Mouse (Mus musculus): ENCODE results near the gene Crybg1. TPM values are rescaled to one million over a fixed set of nuclear protein-coding genes. Genes with fewer than 3 reads are reported as not detected.

Crybg1 gene
- polyA plus RNA-seq, 2 experiments: 0.25 to 0.48 TPM

- H3K27ac ChIP-seq: no peak overlapping the region
- no peak for ATAC-seq (ENCODE audit: insufficient read depth)
- no peaks in the 10 kb centered on the region for H3K4me1 ChIP-seq (replicated peaks; ENCODE audit: control insufficient read depth in 2 of 2, insufficient read depth in 2 of 2, low read length in 1 of 2)
- no peak overlapping the region for H3K4me3 ChIP-seq (ENCODE audit: insufficient read depth in 1 of 2, low read depth in 2 of 2, low read length in 2 of 2)
- 56% methylated on average over 2 of the region's 2 CpGs for WGBS (ENCODE audit: insufficient replicate concordance)
- no peaks in the 10 kb centered on the region for H3K9me3 ChIP-seq (ENCODE audit: control insufficient read depth, low read length)
- no peak overlapping the region for H3K4me2 ChIP-seq (ENCODE audit: low read depth)
- H3K27me3 ChIP-seq (ENCODE audit: control insufficient read depth, insufficient read depth, low read length): no peaks in the 10 kb centered on the region
- TF ChIP-seq EP300 (IDR thresholded peaks at IDR 0.05; ENCODE audit: low read depth): no peak
- TF ChIP-seq CTCF (IDR thresholded peaks at IDR 0.05; ENCODE audit: low read depth): no peak
- no peak overlapping the region for H3K9ac ChIP-seq (replicated peaks)
- no peaks in the 10 kb centered on the region for H3K36me3 ChIP-seq (replicated peaks; ENCODE audit: control insufficient read depth, insufficient read depth, low read depth)
- DNase-seq (ENCODE audit: low read depth in 3 of 3, low spot score in 3 of 3): no peak
Measured at GRCm38 (mm10) chr10:44015631-44016030, 133.0 kb downstream of the Crybg1 start.

- ATAC-seq (ENCODE audit: insufficient read depth) (no peak), DNase-seq (ENCODE audit: low read depth in 3 of 3, low spot score in 3 of 3) (no peak)
- Histone ChIP-seq H3K4me3 (ENCODE audit: insufficient read depth in 1 of 2, low read depth in 2 of 2, low read length in 2 of 2) (no peak overlapping the region), H3K9me3 (ENCODE audit: control insufficient read depth, low read length) (no peaks in the 10 kb centered on the region), H3K27me3 (ENCODE audit: control insufficient read depth, insufficient read depth, low read length) (no peaks in the 10 kb centered on the region; the same call in none of the 2 replicates), H3K36me3 (replicated peaks; ENCODE audit: control insufficient read depth, insufficient read depth, low read depth) (no peaks in the 10 kb centered on the region), H3K9ac (replicated peaks) (no peak overlapping the region), H3K27ac (no peak overlapping the region), H3K4me2 (ENCODE audit: low read depth) (no peak overlapping the region), H3K4me1 (replicated peaks; ENCODE audit: control insufficient read depth in 2 of 2, insufficient read depth in 2 of 2, low read length in 1 of 2) (no peaks in the 10 kb centered on the region)
- TF ChIP-seq CTCF (IDR thresholded peaks at IDR 0.05; ENCODE audit: low read depth) (no peak), EP300 (IDR thresholded peaks at IDR 0.05; ENCODE audit: low read depth) (no peak)
- 47% methylated on average over 4 of the region's 4 CpGs for WGBS (ENCODE audit: insufficient replicate concordance)
Measured at GRCm38 (mm10) chr10:44013885-44014284, 134.8 kb downstream of the Crybg1 start.

GRCm38 (mm10) chr10:44011408-44011807, 137.2 kb downstream of the Crybg1 start:
- Histone ChIP-seq H3K4me3 (ENCODE audit: insufficient read depth in 1 of 2, low read depth in 2 of 2, low read length in 2 of 2) (no peak overlapping the region), H3K9me3 (ENCODE audit: control insufficient read depth, low read length) (no peaks in the 10 kb centered on the region), H3K4me1 (replicated peaks; ENCODE audit: control insufficient read depth in 2 of 2, insufficient read depth in 2 of 2, low read length in 1 of 2) (no peaks in the 10 kb centered on the region), H3K36me3 (replicated peaks; ENCODE audit: control insufficient read depth, insufficient read depth, low read depth) (no peaks in the 10 kb centered on the region), H3K4me2 (ENCODE audit: low read depth) (no peak overlapping the region), H3K27me3 (ENCODE audit: control insufficient read depth, insufficient read depth, low read length) (peaks cover 9% of the 10 kb centered on the region), H3K27ac (no peak overlapping the region), H3K9ac (replicated peaks) (no peak overlapping the region)
- WGBS (ENCODE audit: insufficient replicate concordance): 51% methylated on average over 7 of the region's 7 CpGs
- DNase-seq (ENCODE audit: low read depth in 3 of 3, low spot score in 3 of 3): no peak
- TF ChIP-seq EP300 (IDR thresholded peaks at IDR 0.05; ENCODE audit: low read depth) (no peak), CTCF (IDR thresholded peaks at IDR 0.05; ENCODE audit: low read depth) (no peak)
- no peak for ATAC-seq (ENCODE audit: insufficient read depth)

DNA sequence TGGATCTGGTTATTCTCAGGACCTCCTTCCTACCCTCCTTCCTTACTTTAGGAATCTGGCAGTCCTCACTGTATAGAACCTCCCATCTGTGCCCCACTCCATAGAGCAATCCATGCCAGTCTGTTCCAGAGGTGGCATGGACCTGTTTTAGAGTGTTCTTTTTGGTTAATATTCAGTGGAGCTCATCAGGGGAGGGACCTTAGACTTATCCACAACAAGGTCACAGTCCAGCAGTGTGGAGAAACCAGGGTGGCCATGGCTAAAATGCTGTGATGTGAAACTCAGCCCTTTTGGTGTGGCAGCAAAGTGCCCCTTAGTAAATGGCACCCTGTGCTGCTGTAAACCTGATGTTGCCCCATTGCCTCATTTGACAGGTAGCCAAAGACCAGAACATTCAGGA, 139.8 kb downstream of the Crybg1 start:
- Histone ChIP-seq H3K9ac (replicated peaks) (no peak overlapping the region), H3K9me3 (ENCODE audit: control insufficient read depth, low read length) (no peaks in the 10 kb centered on the region), H3K4me2 (ENCODE audit: low read depth) (no peak overlapping the region), H3K27me3 (ENCODE audit: control insufficient read depth, insufficient read depth, low read length) (peaks cover 35% of the 10 kb centered on the region), H3K4me1 (replicated peaks; ENCODE audit: control insufficient read depth in 2 of 2, insufficient read depth in 2 of 2, low read length in 1 of 2) (no peaks in the 10 kb centered on the region), H3K36me3 (replicated peaks; ENCODE audit: control insufficient read depth, insufficient read depth, low read depth) (no peaks in the 10 kb centered on the region), H3K27ac (no peak overlapping the region), H3K4me3 (ENCODE audit: insufficient read depth in 1 of 2, low read depth in 2 of 2, low read length in 2 of 2) (no peak overlapping the region)
- no peak for TF ChIP-seq EP300 (IDR thresholded peaks at IDR 0.05; ENCODE audit: low read depth)
- TF ChIP-seq CTCF (IDR thresholded peaks at IDR 0.05; ENCODE audit: low read depth): no peak
- no peak for ATAC-seq (ENCODE audit: insufficient read depth)
- no peak for DNase-seq (ENCODE audit: low read depth in 3 of 3, low spot score in 3 of 3)

- no peaks in the 10 kb centered on the region for H3K4me1 ChIP-seq (replicated peaks; ENCODE audit: control insufficient read depth in 2 of 2, insufficient read depth in 2 of 2, low read length in 1 of 2)
- no peak overlapping the region for H3K9ac ChIP-seq (replicated peaks)
- no peak overlapping the region for H3K27ac ChIP-seq
- TF ChIP-seq EP300 (IDR thresholded peaks at IDR 0.05; ENCODE audit: low read depth): no peak
- no peak for TF ChIP-seq CTCF (IDR thresholded peaks at IDR 0.05; ENCODE audit: low read depth)
- H3K4me2 ChIP-seq (ENCODE audit: low read depth): no peak overlapping the region
- H3K9me3 ChIP-seq (ENCODE audit: control insufficient read depth, low read length): no peaks in the 10 kb centered on the region
- no peaks in the 10 kb centered on the region for H3K36me3 ChIP-seq (replicated peaks; ENCODE audit: control insufficient read depth, insufficient read depth, low read depth)
- H3K4me3 ChIP-seq (ENCODE audit: insufficient read depth in 1 of 2, low read depth in 2 of 2, low read length in 2 of 2): no peak overlapping the region
- DNase-seq (ENCODE audit: low read depth in 3 of 3, low spot score in 3 of 3) (no peak), ATAC-seq (ENCODE audit: insufficient read depth) (no peak)
- H3K27me3 ChIP-seq (ENCODE audit: control insufficient read depth, insufficient read depth, low read length): peaks cover 55% of the 10 kb centered on the region
- WGBS (ENCODE audit: insufficient replicate concordance): 67% methylated on average over 4 of the region's 4 CpGs
Measured at GRCm38 (mm10) chr10:44006815-44007214, 141.8 kb downstream of the Crybg1 start.
